Mouse (Mus musculus) frontal cortex, postnatal 14 days (tissue): ENCODE measurements at regions not wholly inside any gene's neighbourhood (a gene's known extent, or its start where the extent isn't known, plus 50 kb on each side); places are given as distances from the start of the nearest gene placed in this dataset.
A peak's percentile ranks its signal among the peaks of the same experiment; 100 is the strongest.
"Not testable (repeated sequence)": the region's sequence is repeated elsewhere in the genome, so short reads cannot be mapped to it uniquely, and the experiment has no call there.

ENCODE experiments used
- DNase-seq, 2 experiments: peaks; one replicate each; pipeline ENCODE4 v3.0.0; 2022; ENCODE audit warnings: low spot score in 2 of 2

DNA sequence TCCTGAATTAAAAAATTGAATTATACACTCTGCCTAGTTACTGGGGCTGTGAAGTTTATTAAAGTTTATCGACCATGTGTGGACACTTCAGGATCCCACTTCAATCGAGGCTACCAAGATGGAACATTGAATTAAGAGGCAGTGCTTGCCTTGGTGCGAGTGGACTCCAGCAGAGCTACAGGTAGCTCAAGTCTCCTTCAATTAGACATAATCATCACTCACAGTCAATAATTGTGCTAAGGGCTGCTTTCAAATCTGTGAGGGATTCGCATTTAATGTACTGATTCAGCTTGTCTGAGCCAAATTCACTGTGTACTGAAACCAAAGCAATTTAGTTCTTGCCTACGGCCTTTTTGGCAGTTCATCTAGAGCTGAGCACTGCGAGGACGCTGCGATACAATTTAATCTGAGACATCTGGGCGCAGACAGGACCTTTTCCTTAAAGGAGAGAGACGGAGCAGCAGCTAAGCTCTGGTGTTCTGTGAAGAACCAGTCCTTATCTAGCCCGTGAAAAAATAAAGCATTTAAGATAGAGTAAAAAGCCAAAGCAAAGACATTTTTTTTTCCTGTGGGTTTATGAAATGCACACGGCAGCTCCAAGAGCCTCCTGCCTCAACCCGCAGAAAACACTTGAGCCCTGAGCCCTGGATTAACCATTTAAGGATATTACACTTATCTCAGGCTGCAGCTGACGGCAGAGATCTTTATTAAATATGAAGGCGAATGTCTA lies 220.8 kb upstream of the Irx1 start:
- no peak for DNase-seq

- no peak for DNase-seq
Observed at GRCm38 (mm10) chr13:72184846-72185118, 221.3 kb upstream of the Irx1 start.

- no peak for DNase-seq
Observed at GRCm38 (mm10) chr13:72195881-72196280, 232.4 kb upstream of the Irx1 start.

DNA sequence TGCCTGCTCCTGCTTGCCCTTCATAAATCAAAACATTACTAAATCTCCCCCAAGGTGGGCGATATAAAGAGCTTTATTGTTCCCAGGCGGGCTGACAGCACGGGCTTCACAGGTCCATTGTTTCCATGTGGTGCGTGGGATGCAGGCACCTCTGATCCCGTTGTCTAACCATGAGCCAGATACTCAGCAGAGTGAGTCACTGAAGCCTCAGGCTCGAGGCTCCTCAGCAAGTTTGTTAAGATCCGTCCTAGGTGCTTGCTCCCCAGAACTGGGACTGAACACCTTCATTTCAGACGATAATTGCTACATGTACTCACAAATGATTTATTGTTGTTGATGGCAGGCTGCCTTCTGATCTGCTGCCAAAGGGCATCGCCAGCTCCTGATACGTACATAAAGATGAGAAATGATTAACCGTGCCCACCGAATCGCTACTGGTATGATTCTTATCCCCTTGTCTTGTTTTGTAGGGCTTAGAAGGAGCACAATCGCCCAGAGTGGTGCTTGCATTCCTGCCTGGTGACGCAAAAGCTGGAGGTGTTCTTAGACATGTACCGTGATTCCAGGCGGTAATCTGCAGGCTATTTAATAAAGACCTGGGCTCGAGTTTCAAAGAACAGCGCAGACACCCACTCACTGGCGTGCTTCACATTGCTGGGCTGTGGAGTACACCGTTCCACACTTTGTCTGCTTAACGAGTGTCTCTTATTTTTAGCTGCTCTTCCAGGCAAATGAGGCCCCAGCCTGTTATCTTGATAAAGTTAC lies 235.0 kb upstream of the Irx1 start:
- no peak for DNase-seq

DNA sequence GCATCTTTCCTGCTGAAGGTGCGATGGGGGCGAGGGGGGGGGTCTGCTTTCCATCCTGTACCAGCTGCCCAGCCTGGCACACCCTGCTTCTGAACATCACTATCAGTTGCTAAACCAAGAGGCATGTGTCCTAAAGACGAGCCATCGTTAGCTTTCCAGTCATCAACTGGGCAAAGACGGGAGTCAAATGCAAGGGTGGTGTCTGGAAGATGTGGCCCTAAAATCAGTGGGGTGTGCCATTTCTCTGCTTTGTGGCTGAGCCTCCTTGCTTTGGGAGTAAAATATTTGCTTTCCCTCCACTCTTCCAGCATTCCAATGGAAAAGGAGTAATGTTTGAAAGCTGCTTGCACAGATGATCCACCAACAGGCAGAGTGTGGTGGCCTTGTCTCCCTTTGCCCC lies 246.0 kb upstream of the Irx1 start:
- DNase-seq = no peak

- DNase-seq = no peak
Observed at GRCm38 (mm10) chr13:72209946-72210456, 246.5 kb upstream of the Irx1 start.

DNA sequence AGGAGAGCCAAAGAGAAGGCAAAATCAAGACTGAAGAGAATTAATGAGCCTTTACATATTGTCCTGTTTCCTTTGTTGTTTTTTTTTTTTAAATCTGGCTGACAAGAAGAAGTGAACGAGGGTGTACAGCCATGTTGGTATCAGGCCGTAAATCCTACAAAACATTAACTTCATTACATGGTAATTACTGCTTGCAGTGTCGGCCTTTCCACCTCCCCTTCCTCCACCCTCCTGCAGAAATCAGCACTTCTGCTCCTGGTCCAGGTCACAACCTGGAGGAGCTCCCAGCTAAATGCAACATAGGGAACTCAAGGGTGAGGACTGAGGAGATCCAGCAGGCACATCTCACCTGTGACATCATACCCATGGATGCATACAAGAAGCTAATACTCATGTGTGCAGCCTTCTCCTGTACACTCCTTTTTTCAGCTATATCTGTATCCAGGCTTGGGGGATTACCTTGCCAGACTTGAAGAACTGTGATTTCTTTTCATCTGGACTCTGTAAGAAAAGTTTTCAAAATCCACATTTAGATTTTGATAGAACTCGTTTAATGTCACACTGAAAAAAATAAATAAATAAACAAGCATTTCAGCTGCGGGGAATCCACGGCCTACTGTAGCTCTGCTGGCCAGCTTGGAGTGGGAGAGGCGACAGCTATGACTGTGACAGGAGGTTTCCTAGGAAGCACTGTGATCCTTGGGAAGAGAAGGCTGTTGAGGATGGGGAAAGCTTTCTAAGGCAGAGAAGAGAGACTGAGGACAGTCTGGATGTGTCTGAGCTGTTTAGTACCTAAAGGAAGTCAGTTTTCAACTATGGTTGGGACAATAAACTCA lies 247.2 kb upstream of the Irx1 start:
- DNase-seq = peak in 1 of 2 experiments; percentile 13

- DNase-seq = no peak
Observed at GRCm38 (mm10) chr13:72211716-72212115, 248.2 kb upstream of the Irx1 start.

DNA sequence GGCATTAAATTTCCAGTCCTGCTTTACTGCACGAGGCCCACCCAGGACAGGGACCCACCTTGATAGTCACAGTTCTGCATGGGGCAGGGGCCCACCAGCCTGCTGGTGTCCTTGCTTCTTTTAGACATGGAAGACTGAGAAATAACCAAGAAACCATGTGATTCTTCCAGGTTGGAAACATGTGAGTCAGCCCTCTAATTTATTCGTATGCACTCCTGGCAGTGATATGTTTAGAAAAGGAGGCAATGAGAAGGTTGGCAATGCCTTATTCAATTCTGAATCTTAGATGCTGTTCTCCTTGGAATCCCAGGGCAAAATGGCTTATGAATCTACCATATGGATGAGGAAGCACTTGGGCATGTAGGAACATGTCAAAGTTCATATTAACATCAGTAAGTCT lies 249.2 kb upstream of the Irx1 start:
- DNase-seq = no peak

DNA sequence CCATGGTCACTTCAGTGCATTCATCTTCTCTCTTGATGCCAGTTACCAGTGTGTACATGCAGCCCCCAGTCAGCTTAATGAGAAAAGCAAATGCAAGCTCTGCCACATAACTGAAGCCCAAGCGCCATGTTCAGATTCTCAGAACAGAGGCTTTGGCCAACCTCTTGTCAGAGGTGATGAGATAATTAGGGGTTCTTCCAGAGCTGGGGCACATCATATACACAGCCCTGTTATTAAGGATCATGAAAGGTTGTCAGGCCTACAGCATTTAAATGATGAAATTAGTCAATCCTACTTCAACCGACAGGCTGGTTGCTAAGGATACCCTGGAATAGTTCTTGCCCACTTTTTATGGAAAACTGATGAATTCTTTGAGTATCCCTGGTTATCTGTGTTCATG lies 255.8 kb upstream of the Irx1 start:
- DNase-seq = no peak

DNA sequence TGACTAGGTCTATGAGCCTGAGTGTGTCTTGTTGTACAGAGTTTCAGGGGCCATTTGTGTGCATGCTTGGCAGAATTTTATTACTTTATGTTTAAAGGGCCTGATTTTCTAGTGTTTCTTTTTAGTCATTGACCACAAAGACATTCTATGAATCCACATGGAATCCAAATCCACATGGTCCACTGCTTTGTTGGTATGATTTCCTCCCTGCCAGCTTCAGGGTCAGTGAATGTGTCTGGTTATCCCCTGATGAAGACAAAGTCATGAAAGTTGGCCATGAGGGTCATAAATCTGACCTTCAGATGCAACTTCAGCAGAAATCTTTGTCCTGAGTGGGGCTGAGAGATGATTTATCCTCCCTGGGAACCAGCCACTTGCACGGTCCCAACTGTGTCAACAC lies 263.6 kb upstream of the Irx1 start:
- no peak for DNase-seq

DNA sequence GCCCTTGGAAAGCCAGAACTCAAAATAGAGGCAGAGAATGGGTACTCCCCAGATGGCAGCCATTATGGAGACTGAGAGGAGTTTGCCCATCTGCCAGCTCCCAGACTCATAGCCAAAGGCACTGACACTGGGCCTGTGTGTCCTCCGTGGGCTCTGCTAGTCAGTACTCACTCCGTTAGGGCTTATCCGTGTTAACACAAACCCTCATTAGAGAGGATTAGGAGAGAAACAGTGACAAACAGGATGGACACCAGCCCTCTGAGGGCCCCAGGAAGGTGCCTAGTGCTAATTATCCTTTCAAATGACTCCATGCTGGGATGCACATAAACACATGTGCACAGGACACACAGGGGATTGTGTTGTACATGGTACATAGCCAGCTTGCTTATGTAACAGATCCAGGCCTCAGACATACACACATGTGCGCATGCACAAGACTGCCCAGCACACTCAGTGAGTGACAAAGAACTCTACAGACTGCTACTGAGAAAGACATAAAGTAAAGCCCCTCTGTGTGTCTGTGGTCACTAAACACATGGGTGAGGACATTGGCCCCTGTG lies 267.6 kb upstream of the Irx1 start:
- DNase-seq = no peak

- DNase-seq = no peak
Observed at GRCm38 (mm10) chr13:72232080-72232479, 268.6 kb upstream of the Irx1 start.

DNA sequence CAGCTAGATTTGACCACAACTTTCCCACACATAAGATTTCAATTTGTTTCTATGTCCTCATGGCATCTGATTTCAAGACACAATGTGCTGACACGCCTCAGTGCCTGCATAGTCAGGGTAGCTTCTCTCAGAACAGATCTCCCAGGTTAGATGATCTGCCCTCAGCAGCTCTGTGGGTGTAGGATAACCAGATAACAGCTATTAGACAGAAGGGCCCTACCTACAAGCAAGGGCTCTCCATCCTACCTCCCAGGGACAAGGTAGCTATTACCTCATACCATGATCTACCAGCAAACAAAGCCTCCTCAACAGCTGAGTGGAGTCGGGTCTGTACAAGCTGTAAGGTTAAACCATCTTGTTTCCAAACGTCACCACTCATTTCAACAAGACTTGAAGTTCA lies 278.4 kb upstream of the Irx1 start:
- no peak for DNase-seq

DNA sequence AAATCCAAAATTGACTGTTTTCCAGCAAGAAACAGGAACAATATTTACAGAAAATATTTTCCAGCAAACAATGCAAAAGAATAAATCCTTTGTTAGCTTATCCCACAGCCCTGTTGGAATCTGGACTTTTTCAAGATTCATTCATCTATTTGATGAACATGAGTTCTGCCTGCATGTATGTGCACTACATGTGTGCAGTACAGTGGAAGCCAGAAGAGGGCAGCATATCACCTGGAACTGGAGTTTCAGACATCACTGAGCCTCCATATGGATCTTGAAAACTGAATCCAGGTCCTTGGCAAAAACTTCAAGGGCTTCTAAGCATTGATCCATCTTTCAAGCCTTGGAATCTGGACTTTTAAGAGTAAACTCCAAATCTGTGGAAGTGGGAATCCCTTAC lies 286.9 kb upstream of the Irx1 start:
- no peak for DNase-seq

GRCm38 (mm10) chr13:72253242-72253641 lies 289.7 kb upstream of the Irx1 start:
- not testable (repeated sequence) for DNase-seq

- DNase-seq = no peak
Observed at GRCm38 (mm10) chr13:72258794-72259193, 295.3 kb upstream of the Irx1 start.

GRCm38 (mm10) chr13:72264416-72264815 lies 300.9 kb upstream of the Irx1 start:
- no peak for DNase-seq

GRCm38 (mm10) chr13:72265116-72265515 lies 301.6 kb upstream of the Irx1 start:
- no peak for DNase-seq

GRCm38 (mm10) chr13:72265650-72266049 lies 302.1 kb upstream of the Irx1 start:
- DNase-seq = no peak

DNA sequence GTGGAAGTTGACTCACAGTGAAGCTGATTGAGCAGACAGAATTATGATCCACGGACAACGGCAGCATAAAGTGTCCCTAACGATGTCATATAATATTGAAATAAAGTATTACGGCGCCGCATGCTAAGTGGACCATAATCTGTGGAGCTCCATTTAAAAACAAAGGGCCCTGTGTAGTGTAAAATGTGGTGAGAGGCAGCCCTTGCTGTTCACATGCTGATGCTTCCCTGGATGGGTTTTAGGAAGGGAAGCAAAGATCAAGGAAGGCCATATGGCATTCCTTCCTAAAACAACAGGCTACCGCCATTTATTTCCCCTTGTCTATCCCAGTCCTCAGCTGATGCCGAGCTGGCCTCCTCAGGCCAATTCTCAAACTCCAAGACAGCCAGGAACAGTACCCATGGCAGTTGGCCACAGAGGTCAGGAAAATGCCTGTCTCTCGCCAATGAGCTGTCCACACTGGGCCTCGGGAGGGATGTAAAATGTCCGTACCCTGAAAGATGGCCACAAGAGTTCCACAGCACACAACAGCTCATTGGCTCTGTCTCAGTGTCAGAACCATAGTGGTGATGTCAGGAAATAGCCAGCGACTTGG lies 302.7 kb upstream of the Irx1 start:
- DNase-seq = no peak

GRCm38 (mm10) chr13:72280343-72280742 lies 316.8 kb upstream of the Irx1 start:
- no peak for DNase-seq
